Mouse (Mus musculus): Measurements from ENCODE around the gene Dnajb12. TPM values are rescaled to one million over a fixed set of nuclear protein-coding genes. Genes with fewer than 3 reads are reported as not detected.

The Dnajb12 gene
- total and polyA plus RNA-seq, 3 experiments: 13.3 to 217 (median 41.7) TPM

GRCm38 (mm10) chr10:59916159-59916558 is 36.8 kb downstream of the Dnajb12 start (continued):
- TF ChIP-seq POLR2AphosphoS5 (IDR thresholded peaks at IDR 0.05; ENCODE audit: borderline replicate concordance, low read depth, low read length) (no peak), GATA1 (IDR thresholded peaks at IDR 0.05; ENCODE audit: low read depth, low read length) (no peak), TAL1 (IDR thresholded peaks at IDR 0.05; ENCODE audit: low read length) (no peak)

- Histone ChIP-seq H3K27ac (ENCODE audit: control insufficient read depth, low read depth, low read length) (no peak overlapping the region), H3K36me3 (ENCODE audit: control insufficient read depth in 1 of 2, insufficient read depth in 2 of 2, low read length in 2 of 2) (peaks cover 0 to 6% of the 10 kb centered on the region in 2 experiments; a peak in 2 of 4 replicates), H3K9ac (ENCODE audit: control insufficient read depth, low read depth, low read length, poor library complexity, severe bottlenecking) (peak overlapping the region; percentile 47), H3K79me2 (ENCODE audit: control insufficient read depth, insufficient read depth, low read length, poor library complexity) (no peaks in the 10 kb centered on the region), H3K4me3 (ENCODE audit: control insufficient read depth in 1 of 2, insufficient read depth in 1 of 2, low read depth in 2 of 2, low read length in 2 of 2) (peak overlapping the region; percentile 46 to 95), H3K9me3 (replicated peaks; ENCODE audit: insufficient read depth, low read length) (no peaks in the 10 kb centered on the region), H3K4me1 (ENCODE audit: control insufficient read depth in 1 of 2, insufficient read depth in 2 of 2, low read length in 2 of 2) (peaks cover 5 to 18% of the 10 kb centered on the region in 2 experiments), H3K27me3 (ENCODE audit: control insufficient read depth in 1 of 2, insufficient read depth in 2 of 2, low read length in 2 of 2) (no peaks in the 10 kb centered on the region)
- peak; percentile 88 for DNase-seq (ENCODE audit: low read depth, low spot score)
- TF ChIP-seq NRF1 (IDR thresholded peaks at IDR 0.05; ENCODE audit: insufficient read depth, low read depth, low read length, poor library complexity, severe bottlenecking) (0 out of 2 replicates have a peak, but pooled peaks have one; percentile 47), ZMIZ1 (IDR thresholded peaks at IDR 0.05; ENCODE audit: low read depth, low read length) (0 out of 2 replicates have a peak, but pooled peaks have one; percentile 31), RCOR1 (IDR thresholded peaks at IDR 0.05; ENCODE audit: low read depth, low read length) (no peak), ZC3H11A (IDR thresholded peaks at IDR 0.05; ENCODE audit: low read depth, low read length) (no peak), CHD2 (IDR thresholded peaks at IDR 0.05; ENCODE audit: low read length) (no peak), CTCF (IDR thresholded peaks at IDR 0.05 in 2 of 3, conservative IDR thresholded peaks at IDR 0.05 in 1 of 3; ENCODE audit: control insufficient read depth in 1 of 3, insufficient read depth in 1 of 3, low read depth in 2 of 3, low read length in 3 of 3, poor library complexity in 1 of 3, severe bottlenecking in 1 of 3) (no peak), SMC3 (IDR thresholded peaks at IDR 0.05; ENCODE audit: low read depth, low read length) (no peak)
These were observed 37.3 kb downstream of the Dnajb12 start for GRCm38 (mm10) chr10:59916649-59917048.

- H3K36me3 ChIP-seq (ENCODE audit: control insufficient read depth in 1 of 2, insufficient read depth in 2 of 2, low read length in 2 of 2): peaks cover 0 to 6% of the 10 kb centered on the region in 2 experiments; a peak in 2 of 4 replicates
- no peaks in the 10 kb centered on the region for H3K79me2 ChIP-seq (ENCODE audit: control insufficient read depth, insufficient read depth, low read length, poor library complexity)
- no peak overlapping the region for H3K27ac ChIP-seq (ENCODE audit: control insufficient read depth, low read depth, low read length)
- no peak overlapping the region for H3K4me3 ChIP-seq (ENCODE audit: control insufficient read depth in 1 of 2, insufficient read depth in 1 of 2, low read depth in 2 of 2, low read length in 2 of 2)
- no peak for TF ChIP-seq SIN3A (IDR thresholded peaks at IDR 0.05; ENCODE audit: low read length)
- TF ChIP-seq ZNF384 (IDR thresholded peaks at IDR 0.05; ENCODE audit: low read depth, low read length): no peak
- TF ChIP-seq RAD21 (IDR thresholded peaks at IDR 0.05; ENCODE audit: low read depth, low read length): no peak
- no peak for TF ChIP-seq CHD1 (IDR thresholded peaks at IDR 0.05; ENCODE audit: low read depth, low read length)
- no peak for TF ChIP-seq EP300 (IDR thresholded peaks at IDR 0.05; ENCODE audit: low read depth in 1 of 2, low read length in 2 of 2)
- no peak for TF ChIP-seq E2F4 (IDR thresholded peaks at IDR 0.05; ENCODE audit: borderline replicate concordance, low read depth, low read length)
- no peak for TF ChIP-seq UBTF (IDR thresholded peaks at IDR 0.05; ENCODE audit: borderline replicate concordance, insufficient read depth, low read depth, low read length)
- no peak for TF ChIP-seq ZC3H11A (IDR thresholded peaks at IDR 0.05; ENCODE audit: low read depth, low read length)
- TF ChIP-seq ZKSCAN1 (IDR thresholded peaks at IDR 0.05; ENCODE audit: low read depth, low read length): no peak
- no peak for TF ChIP-seq MEF2A (IDR thresholded peaks at IDR 0.05; ENCODE audit: extremely low read depth, insufficient replicate concordance, low read depth, low read length, poor library complexity, severe bottlenecking)
- TF ChIP-seq RCOR1 (IDR thresholded peaks at IDR 0.05; ENCODE audit: low read depth, low read length): no peak
- no peak for TF ChIP-seq GATA1 (IDR thresholded peaks at IDR 0.05; ENCODE audit: low read depth, low read length)
- TF ChIP-seq CTCF (IDR thresholded peaks at IDR 0.05 in 2 of 3, conservative IDR thresholded peaks at IDR 0.05 in 1 of 3; ENCODE audit: control insufficient read depth in 1 of 3, insufficient read depth in 1 of 3, low read depth in 2 of 3, low read length in 3 of 3, poor library complexity in 1 of 3, severe bottlenecking in 1 of 3): no peak
- TF ChIP-seq CHD2 (IDR thresholded peaks at IDR 0.05; ENCODE audit: low read length): no peak
- no peak for TF ChIP-seq POLR2A (IDR thresholded peaks at IDR 0.05; ENCODE audit: control insufficient read depth in 1 of 2, insufficient read depth in 1 of 2, low read depth in 1 of 2, low read length in 2 of 2, poor library complexity in 1 of 2)
- TF ChIP-seq MAX (IDR thresholded peaks at IDR 0.05; ENCODE audit: low read length): no peak
- no peak for TF ChIP-seq MYB (IDR thresholded peaks at IDR 0.05; ENCODE audit: low read depth, low read length)
- TF ChIP-seq BHLHE40 (IDR thresholded peaks at IDR 0.05; ENCODE audit: borderline replicate concordance, low read depth, low read length): no peak
- no peak for TF ChIP-seq TCF12 (IDR thresholded peaks at IDR 0.05; ENCODE audit: low read depth, low read length)
- TF ChIP-seq MYC (IDR thresholded peaks at IDR 0.05; ENCODE audit: low read depth, low read length): no peak
- DNase-seq (ENCODE audit: low read depth, low spot score): no peak
- no peaks in the 10 kb centered on the region for H3K27me3 ChIP-seq (ENCODE audit: control insufficient read depth in 1 of 2, insufficient read depth in 2 of 2, low read length in 2 of 2)
- no peak overlapping the region for H3K9ac ChIP-seq (ENCODE audit: control insufficient read depth, low read depth, low read length, poor library complexity, severe bottlenecking)
- H3K9me3 ChIP-seq (replicated peaks; ENCODE audit: insufficient read depth, low read length): no peaks in the 10 kb centered on the region
- peaks cover 5 to 18% of the 10 kb centered on the region in 2 experiments for H3K4me1 ChIP-seq (ENCODE audit: control insufficient read depth in 1 of 2, insufficient read depth in 2 of 2, low read length in 2 of 2)
These were observed 38.8 kb downstream of the Dnajb12 start for GRCm38 (mm10) chr10:59918111-59918510.

Data from MEL (cell line).